Mouse (Mus musculus): ENCODE data around the gene 1700092M07Rik. TPM values are rescaled to one million over a fixed set of nuclear protein-coding genes. Genes with fewer than 3 reads are reported as not detected.

1700092M07Rik gene
- polyA plus RNA-seq, 1 experiment from 2014 or later: 3.1 TPM

- Histone ChIP-seq H3K36me3 (ENCODE audit: control insufficient read depth, insufficient read depth, low read length) (peaks cover 45% of the 10 kb centered on the region), H3K27ac (ENCODE audit: low read depth, low read length) (no peak overlapping the region), H3K4me1 (replicated peaks; ENCODE audit: control insufficient read depth, insufficient read depth, low read length) (no peaks in the 10 kb centered on the region), H3K27me3 (ENCODE audit: control insufficient read depth, insufficient read depth, low read length) (no peaks in the 10 kb centered on the region), H3K4me2 (ENCODE audit: low read depth, low read length, severe bottlenecking) (no peak overlapping the region), H3K4me3 (ENCODE audit: low read depth, low read length) (no peak overlapping the region), H3K9ac (ENCODE audit: low read length) (no peak overlapping the region), H3K9me3 (ENCODE audit: control insufficient read depth, low read length) (no peaks in the 10 kb centered on the region; the same call in 1 of the 2 replicates)
- DNase-seq (ENCODE audit: low spot score) (no peak), ATAC-seq (replicated peaks; ENCODE audit: low FRiP score) (no peak)
- 95% methylated on average over 9 of the region's 9 CpGs for WGBS
Measured at GRCm38 (mm10) chr19:8765562-8765961, 25.0 kb downstream of the 1700092M07Rik start.

- Histone ChIP-seq H3K36me3 (ENCODE audit: control insufficient read depth, insufficient read depth, low read length) (peaks cover 26% of the 10 kb centered on the region), H3K9me3 (ENCODE audit: control insufficient read depth, low read length) (no peaks in the 10 kb centered on the region), H3K9ac (ENCODE audit: low read length) (peak within 1 kb of the TSS; percentile 91), H3K4me2 (ENCODE audit: low read depth, low read length, severe bottlenecking) (peak within 1 kb of the TSS; percentile 80), H3K27me3 (ENCODE audit: control insufficient read depth, insufficient read depth, low read length) (no peaks in the 10 kb centered on the region), H3K4me3 (ENCODE audit: low read depth, low read length) (peak within 1 kb of the TSS; percentile 67), H3K4me1 (replicated peaks; ENCODE audit: control insufficient read depth, insufficient read depth, low read length) (peaks cover 6% of the 10 kb centered on the region; the same call in 1 of the 2 replicates), H3K27ac (ENCODE audit: low read depth, low read length) (peak within 1 kb of the TSS; percentile 58)
- DNase-seq (ENCODE audit: low spot score) (peak; percentile 87), ATAC-seq (replicated peaks; ENCODE audit: low FRiP score) (peak; percentile 47; the same call in 1 of the 2 replicates)
- WGBS: 20% methylated on average over 29 of the region's 29 CpGs
Measured at GRCm38 (mm10) chr19:8770567-8771270, 30.2 kb downstream of the 1700092M07Rik start, which contains the start of gene Tmem223. Gene Tmem223, plus strand, starts transcription at chr19:8770996.

- H3K4me2 ChIP-seq (ENCODE audit: low read depth, low read length, severe bottlenecking): peak overlapping the region; percentile 96; the same call in 1 of the 2 replicates
- H3K4me1 ChIP-seq (replicated peaks; ENCODE audit: control insufficient read depth, insufficient read depth, low read length): peaks cover 6% of the 10 kb centered on the region; the same call in 1 of the 2 replicates
- no peak for ATAC-seq (replicated peaks; ENCODE audit: low FRiP score)
Measured at GRCm38 (mm10) chr19:8772996-8773395, 32.5 kb downstream of the 1700092M07Rik start.

GRCm38 (mm10) chr19:8773409-8773808, 32.9 kb downstream of the 1700092M07Rik start:
- no peak for DNase-seq (ENCODE audit: low spot score)
- H3K27me3 ChIP-seq (ENCODE audit: control insufficient read depth, insufficient read depth, low read length): no peaks in the 10 kb centered on the region
- H3K4me3 ChIP-seq (ENCODE audit: low read depth, low read length): peak overlapping the region; percentile 68
- peak overlapping the region; percentile 82; the same call in 1 of the 2 replicates for H3K9ac ChIP-seq (ENCODE audit: low read length)
- H3K36me3 ChIP-seq (ENCODE audit: control insufficient read depth, insufficient read depth, low read length): peaks cover 7% of the 10 kb centered on the region
- no peak overlapping the region for H3K27ac ChIP-seq (ENCODE audit: low read depth, low read length)
- no peak for ATAC-seq (replicated peaks; ENCODE audit: low FRiP score)
- no peaks in the 10 kb centered on the region for H3K9me3 ChIP-seq (ENCODE audit: control insufficient read depth, low read length)
- peak overlapping the region; percentile 96 for H3K4me2 ChIP-seq (ENCODE audit: low read depth, low read length, severe bottlenecking)
- WGBS: 66% methylated on average over 6 of the region's 6 CpGs
- peaks cover 6% of the 10 kb centered on the region; the same call in 1 of the 2 replicates for H3K4me1 ChIP-seq (replicated peaks; ENCODE audit: control insufficient read depth, insufficient read depth, low read length)

More at GRCm38 (mm10) chr19:8772996-8773395, 32.5 kb downstream of the 1700092M07Rik start:
- no peaks in the 10 kb centered on the region for H3K9me3 ChIP-seq (ENCODE audit: control insufficient read depth, low read length)
- WGBS: 84% methylated on average over 5 of the region's 5 CpGs
- no peak for DNase-seq (ENCODE audit: low spot score)
- H3K36me3 ChIP-seq (ENCODE audit: control insufficient read depth, insufficient read depth, low read length): peaks cover 10% of the 10 kb centered on the region
- H3K9ac ChIP-seq (ENCODE audit: low read length): no peak overlapping the region; the same call in 1 of the 2 replicates
- H3K4me3 ChIP-seq (ENCODE audit: low read depth, low read length): no peak overlapping the region; the same call in 1 of the 2 replicates
- H3K27me3 ChIP-seq (ENCODE audit: control insufficient read depth, insufficient read depth, low read length): no peaks in the 10 kb centered on the region
- H3K27ac ChIP-seq (ENCODE audit: low read depth, low read length): no peak overlapping the region

GRCm38 (mm10) chr19:8774086-8774835, 33.7 kb downstream of the 1700092M07Rik start, which contains the start of gene Tmem179b:
Gene Tmem179b, minus strand, starts transcription at chr19:8774467.
- ATAC-seq (replicated peaks; ENCODE audit: low FRiP score): peak; percentile 93
- H3K27me3 ChIP-seq (ENCODE audit: control insufficient read depth, insufficient read depth, low read length): no peaks in the 10 kb centered on the region
- H3K9ac ChIP-seq (ENCODE audit: low read length): peak within 1 kb of the TSS; percentile 82
- peaks cover 6% of the 10 kb centered on the region for H3K36me3 ChIP-seq (ENCODE audit: control insufficient read depth, insufficient read depth, low read length)
- H3K4me3 ChIP-seq (ENCODE audit: low read depth, low read length): peak within 1 kb of the TSS; percentile 68
- under 1% methylated on average over 64 of the region's 68 CpGs for WGBS
- H3K9me3 ChIP-seq (ENCODE audit: control insufficient read depth, low read length): no peaks in the 10 kb centered on the region
- peak within 1 kb of the TSS; percentile 96 for H3K4me2 ChIP-seq (ENCODE audit: low read depth, low read length, severe bottlenecking)
- peak within 1 kb of the TSS; percentile 93 for H3K27ac ChIP-seq (ENCODE audit: low read depth, low read length)
- DNase-seq (ENCODE audit: low spot score): peak; percentile 97
- H3K4me1 ChIP-seq (replicated peaks; ENCODE audit: control insufficient read depth, insufficient read depth, low read length): peaks cover 6% of the 10 kb centered on the region; the same call in 1 of the 2 replicates

GRCm38 (mm10) chr19:8774951-8775421, 34.5 kb downstream of the 1700092M07Rik start:
- Histone ChIP-seq H3K27ac (ENCODE audit: low read depth, low read length) (peak overlapping the region; percentile 93), H3K9me3 (ENCODE audit: control insufficient read depth, low read length) (no peaks in the 10 kb centered on the region), H3K4me3 (ENCODE audit: low read depth, low read length) (peak overlapping the region; percentile 68), H3K27me3 (ENCODE audit: control insufficient read depth, insufficient read depth, low read length) (no peaks in the 10 kb centered on the region), H3K36me3 (ENCODE audit: control insufficient read depth, insufficient read depth, low read length) (peaks cover 3% of the 10 kb centered on the region), H3K4me2 (ENCODE audit: low read depth, low read length, severe bottlenecking) (peak overlapping the region; percentile 96), H3K4me1 (replicated peaks; ENCODE audit: control insufficient read depth, insufficient read depth, low read length) (peaks cover 6% of the 10 kb centered on the region; the same call in 1 of the 2 replicates), H3K9ac (ENCODE audit: low read length) (peak overlapping the region; percentile 82)
- 6% methylated on average over 20 of the region's 20 CpGs for WGBS
- DNase-seq (ENCODE audit: low spot score): peak; percentile 57
- ATAC-seq (replicated peaks; ENCODE audit: low FRiP score): no peak

- H3K36me3 ChIP-seq (ENCODE audit: control insufficient read depth, insufficient read depth, low read length): peaks cover 5% of the 10 kb centered on the region; the same call in 1 of the 2 replicates
- H3K27me3 ChIP-seq (ENCODE audit: control insufficient read depth, insufficient read depth, low read length): no peaks in the 10 kb centered on the region
- H3K4me3 ChIP-seq (ENCODE audit: low read depth, low read length): peak within 1 kb of the TSS; percentile 79
- peak; percentile 100 for ATAC-seq (replicated peaks; ENCODE audit: low FRiP score)
- H3K27ac ChIP-seq (ENCODE audit: low read depth, low read length): peak within 1 kb of the TSS; percentile 50; the same call in 1 of the 2 replicates
- no peaks in the 10 kb centered on the region for H3K4me1 ChIP-seq (replicated peaks; ENCODE audit: control insufficient read depth, insufficient read depth, low read length)
- WGBS: under 1% methylated on average over 32 of the region's 32 CpGs
- peak within 1 kb of the TSS; percentile 72 for H3K4me2 ChIP-seq (ENCODE audit: low read depth, low read length, severe bottlenecking)
- no peaks in the 10 kb centered on the region for H3K9me3 ChIP-seq (ENCODE audit: control insufficient read depth, low read length)
- DNase-seq (ENCODE audit: low spot score): peak; percentile 92
- peak within 1 kb of the TSS; percentile 68 for H3K9ac ChIP-seq (ENCODE audit: low read length)
Measured at GRCm38 (mm10) chr19:8786008-8786781, 45.7 kb downstream of the 1700092M07Rik start, which contains the start of gene Taf6l. Gene Taf6l, minus strand, starts transcription at chr19:8786417.
